Mouse (Mus musculus) CH12F3 (cell line): ENCODE data around the gene Dync1i1.

ENCODE experiments used
- in situ Hi-C: fragments of 300-500 bp; cut with MboI; formaldehyde crosslinking; loops from 2 replicates; pipeline ENCODE4 v1.14.3; 2020; ENCODE audit warnings: low sequenced_read_pairs

Gene Dync1i1

GRCm38 (mm10) chr6:5960728-5961127, 235.3 kb downstream of the Dync1i1 start:
- in situ Hi-C loops: no loop called here

GRCm38 (mm10) chr6:5961960-5962359, 236.5 kb downstream of the Dync1i1 start:
- in situ Hi-C loops: no loop called here

GRCm38 (mm10) chr6:5966376-5966775, 240.9 kb downstream of the Dync1i1 start:
- in situ Hi-C loops: no loop called here

- in situ Hi-C loops: no loop called here
Measured at GRCm38 (mm10) chr6:5966806-5967445, 241.5 kb downstream of the Dync1i1 start.

- in situ Hi-C loops: no loop called here
Measured at GRCm38 (mm10) chr6:5967545-5967944, 242.1 kb downstream of the Dync1i1 start.

- in situ Hi-C loops: no loop called here
Measured at GRCm38 (mm10) chr6:5969613-5970012, 244.2 kb downstream of the Dync1i1 start.

GRCm38 (mm10) chr6:5976241-5976640, 250.8 kb downstream of the Dync1i1 start:
- in situ Hi-C loops: no loop called here

GRCm38 (mm10) chr6:5977238-5977920, 251.9 kb downstream of the Dync1i1 start:
- in situ Hi-C loops: no loop called here

GRCm38 (mm10) chr6:5991243-5991642, 265.8 kb downstream of the Dync1i1 start:
- in situ Hi-C loops: no loop called here

- in situ Hi-C loops: no loop called here
Measured at GRCm38 (mm10) chr6:5991817-5992755, 266.6 kb downstream of the Dync1i1 start.

- in situ Hi-C loops: no loop called here
Measured at GRCm38 (mm10) chr6:5993056-5993455, 267.6 kb downstream of the Dync1i1 start.

GRCm38 (mm10) chr6:5997535-5997934, 272.1 kb downstream of the Dync1i1 start:
- in situ Hi-C loops: no loop called here

GRCm38 (mm10) chr6:6002061-6002460, 276.6 kb downstream of the Dync1i1 start:
- in situ Hi-C loops: no loop called here

GRCm38 (mm10) chr6:6004756-6005485, 279.5 kb downstream of the Dync1i1 start:
- in situ Hi-C loops: no loop called here

- in situ Hi-C loops: no loop called here
Measured at GRCm38 (mm10) chr6:6005762-6006431, 280.5 kb downstream of the Dync1i1 start.

- in situ Hi-C loops: no loop called here
Measured at GRCm38 (mm10) chr6:6011364-6011763, 285.9 kb downstream of the Dync1i1 start.

GRCm38 (mm10) chr6:6015616-6016015, 290.2 kb downstream of the Dync1i1 start:
- in situ Hi-C loops: no loop called here

GRCm38 (mm10) chr6:6016931-6017330, 291.5 kb downstream of the Dync1i1 start:
- in situ Hi-C loops: no loop called here

- in situ Hi-C loops: no loop called here
Measured at GRCm38 (mm10) chr6:6023976-6024375, 298.5 kb downstream of the Dync1i1 start.

- in situ Hi-C loops: no loop called here
Measured at GRCm38 (mm10) chr6:6027664-6028063, 302.2 kb downstream of the Dync1i1 start.
